Mouse (Mus musculus): ENCODE results near the gene Tnfrsf17. TPM values are rescaled to one million over a fixed set of nuclear protein-coding genes. Genes with fewer than 3 reads are reported as not detected.
"Not testable (repeated sequence)": the region's sequence is repeated elsewhere in the genome, so short reads cannot be mapped to it uniquely, and the experiment has no call there.

Tnfrsf17 gene
- total RNA-seq, 2 experiments from 2014 or later, result 0.18 TPM; not detected in 1

DNA sequence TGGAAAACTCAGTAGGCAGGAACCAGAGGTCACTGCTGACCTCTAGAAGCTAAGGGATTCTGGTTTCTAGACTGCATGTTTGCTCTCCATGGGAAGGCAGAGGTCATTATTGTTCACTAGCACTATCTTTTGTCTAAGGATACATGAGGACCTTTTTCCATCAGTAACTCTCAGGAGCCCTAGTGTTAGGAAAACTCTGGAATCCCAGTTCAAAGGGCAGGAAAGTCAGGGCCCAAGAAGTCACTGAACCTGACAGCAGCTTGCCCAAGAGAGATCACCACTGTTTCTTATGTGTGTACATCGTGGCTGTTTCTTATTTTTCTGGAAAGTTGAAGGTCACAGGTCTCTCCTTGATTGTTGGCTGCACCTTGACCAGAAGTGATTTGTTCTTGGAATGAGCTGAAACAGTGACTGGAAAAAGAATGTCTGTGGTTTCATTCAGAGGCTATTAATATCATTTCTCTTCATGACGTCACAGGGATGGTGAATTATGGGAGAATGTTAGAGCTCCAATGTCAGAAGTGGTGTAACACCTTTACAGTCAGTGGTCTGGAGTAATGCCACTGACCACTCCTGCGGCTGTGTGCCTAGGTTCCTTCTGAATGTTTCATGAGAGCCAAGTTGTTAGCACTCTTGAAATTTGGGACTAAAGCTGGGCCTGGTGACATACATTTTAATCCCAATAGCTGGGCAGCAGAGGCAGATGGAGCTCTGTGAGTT lies 16.6 kb downstream of the Tnfrsf17 start:
- ATAC-seq (ENCODE audit: poor library complexity, severe bottlenecking), result no peak

DNA sequence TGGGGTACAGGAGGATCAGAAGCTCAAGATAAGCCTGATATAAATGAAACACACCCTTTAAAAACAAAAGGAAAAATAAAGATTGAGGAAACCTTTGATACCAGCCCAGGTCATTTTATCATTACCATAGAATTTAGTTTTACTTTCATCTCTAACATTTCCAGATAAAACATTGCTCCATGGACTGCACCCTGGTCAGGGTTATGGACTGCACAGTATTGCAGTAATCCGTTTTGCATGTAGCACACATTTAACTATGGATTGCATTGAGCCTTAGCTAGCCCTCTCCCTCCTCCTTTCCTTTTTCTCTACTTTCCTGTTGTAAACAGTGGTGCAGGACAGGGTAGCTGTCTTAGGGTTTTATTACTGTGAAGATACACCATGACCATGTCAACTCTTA lies 17.4 kb downstream of the Tnfrsf17 start:
- ATAC-seq (ENCODE audit: poor library complexity, severe bottlenecking), result no peak

DNA sequence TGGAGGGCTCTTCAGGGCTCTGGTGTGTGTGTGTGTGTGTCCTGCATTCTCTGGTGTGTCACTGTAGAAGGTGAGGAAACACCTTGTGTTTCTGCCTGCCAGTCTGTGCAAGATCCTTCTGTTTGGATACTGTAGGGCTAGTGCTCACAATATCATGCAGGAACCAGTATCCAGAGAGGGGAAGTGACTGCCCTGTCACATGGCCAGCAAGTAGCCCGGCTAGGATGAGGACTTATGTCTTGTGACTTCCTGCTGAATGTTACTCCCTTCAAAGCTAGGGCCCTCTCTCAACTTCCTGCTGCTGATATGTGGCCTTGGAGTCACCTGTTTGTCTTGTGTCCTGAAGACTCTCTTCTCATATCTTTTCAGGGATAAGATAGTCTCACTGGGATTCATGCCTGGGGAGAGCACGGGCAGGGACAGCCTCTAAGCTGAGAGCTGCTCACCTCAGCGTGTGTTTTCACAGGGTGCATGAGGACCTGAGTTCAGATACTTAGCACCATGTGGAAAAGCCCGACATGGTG lies 29.7 kb downstream of the Tnfrsf17 start:
- ATAC-seq (ENCODE audit: poor library complexity, severe bottlenecking), result peak; percentile 99

DNA sequence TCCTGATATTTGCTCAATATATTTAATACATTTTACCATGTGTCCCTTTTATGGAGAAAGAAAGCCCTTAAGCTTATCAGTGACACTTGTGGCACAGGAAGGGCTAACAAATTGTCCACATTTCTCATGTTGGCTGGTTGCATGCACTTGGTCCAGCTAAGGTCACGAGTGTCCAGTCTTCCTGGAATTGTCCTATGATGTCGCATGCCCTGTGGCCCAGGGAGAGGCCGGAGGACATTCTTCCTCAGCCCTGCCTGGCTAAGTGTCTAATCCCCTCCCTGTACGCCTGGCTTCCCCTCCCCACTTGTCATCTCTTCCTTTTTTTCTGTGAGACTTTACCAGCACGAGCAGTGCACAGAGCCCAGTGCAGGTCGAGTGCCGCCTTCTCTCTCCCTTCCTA lies 38.3 kb downstream of the Tnfrsf17 start:
- ATAC-seq (ENCODE audit: poor library complexity, severe bottlenecking), result no peak

DNA sequence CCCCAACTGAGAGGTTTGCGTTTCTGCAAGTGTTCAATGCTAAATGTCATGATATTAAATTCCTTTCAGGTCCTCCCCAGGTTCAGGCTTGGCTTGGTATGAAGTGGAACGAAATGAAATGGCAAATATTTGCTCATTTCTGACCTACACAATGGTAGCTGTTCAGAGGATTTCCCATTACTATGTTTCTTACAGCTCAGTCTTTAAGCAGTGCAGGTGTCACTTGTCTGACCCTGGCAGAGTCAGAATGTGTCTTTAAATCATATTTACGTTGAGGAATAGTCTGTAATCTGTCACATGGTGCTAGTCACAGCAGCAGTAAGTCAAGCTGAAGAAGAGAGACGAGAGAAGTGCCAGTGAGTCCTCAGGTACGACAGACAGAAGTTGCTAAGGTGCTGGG lies 45.6 kb downstream of the Tnfrsf17 start:
- no peak for ATAC-seq (ENCODE audit: poor library complexity, severe bottlenecking)

DNA sequence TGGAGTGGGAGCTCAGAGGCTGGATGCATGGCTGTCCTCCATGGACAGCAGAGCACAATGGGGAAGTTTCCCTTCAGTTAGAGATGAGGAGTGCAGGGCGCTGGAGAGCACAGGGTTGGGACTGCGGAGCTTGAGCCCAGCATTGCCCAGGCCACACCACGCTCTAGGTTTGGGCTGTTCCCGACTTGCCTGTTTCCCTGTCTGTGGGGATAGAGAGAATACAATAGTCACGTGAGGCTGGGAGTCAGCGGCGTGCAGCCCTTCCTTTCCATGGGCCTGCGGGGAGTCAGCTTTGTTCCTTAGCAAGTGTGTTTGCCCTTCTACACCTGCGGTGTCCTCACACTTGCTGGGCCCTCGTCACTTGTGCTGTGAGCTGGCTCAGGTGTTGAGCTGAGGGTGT lies 46.3 kb downstream of the Tnfrsf17 start:
- ATAC-seq (ENCODE audit: poor library complexity, severe bottlenecking), result no peak

DNA sequence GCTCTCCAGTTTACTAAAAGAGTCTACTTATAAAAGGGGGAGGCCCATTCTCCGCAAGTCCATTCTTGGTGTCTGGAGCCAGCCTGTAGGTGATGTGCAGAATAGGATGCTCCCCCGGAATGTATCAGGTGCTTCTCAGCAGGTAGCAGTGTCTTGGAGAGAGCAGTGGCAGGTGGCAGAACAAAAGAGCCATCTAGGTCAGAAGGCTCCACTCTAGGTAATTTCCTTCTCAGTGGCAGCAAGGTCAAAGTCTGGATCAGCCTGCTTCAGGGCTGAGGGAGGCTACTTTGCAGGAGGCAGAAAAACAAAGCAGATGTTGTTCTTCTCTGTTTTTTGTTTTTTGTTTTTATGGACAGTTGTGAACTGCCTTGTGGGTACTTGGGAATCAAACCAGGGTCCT lies 47.0 kb downstream of the Tnfrsf17 start:
- not testable (repeated sequence) for ATAC-seq (ENCODE audit: poor library complexity, severe bottlenecking)

DNA sequence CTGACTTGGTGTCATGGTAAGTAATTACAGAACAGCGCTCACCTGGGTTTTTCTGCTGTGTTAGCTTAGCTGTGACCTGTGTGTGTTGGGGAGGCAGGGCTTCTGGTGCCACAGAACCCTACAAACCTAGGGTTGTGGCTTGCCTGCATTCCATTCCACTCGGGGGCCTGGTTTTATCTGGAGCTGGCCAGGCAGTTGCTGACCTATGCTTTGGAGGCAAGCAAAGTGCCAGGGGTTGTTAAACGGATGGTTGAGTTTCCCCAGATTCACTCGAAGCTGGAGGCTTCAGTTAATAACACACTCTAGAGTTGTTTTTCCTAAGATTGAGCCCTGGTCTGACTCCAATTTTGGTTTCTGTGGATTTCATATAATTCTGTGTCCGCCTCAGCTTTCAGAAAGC lies 52.0 kb downstream of the Tnfrsf17 start:
- no peak for ATAC-seq (ENCODE audit: poor library complexity, severe bottlenecking)

DNA sequence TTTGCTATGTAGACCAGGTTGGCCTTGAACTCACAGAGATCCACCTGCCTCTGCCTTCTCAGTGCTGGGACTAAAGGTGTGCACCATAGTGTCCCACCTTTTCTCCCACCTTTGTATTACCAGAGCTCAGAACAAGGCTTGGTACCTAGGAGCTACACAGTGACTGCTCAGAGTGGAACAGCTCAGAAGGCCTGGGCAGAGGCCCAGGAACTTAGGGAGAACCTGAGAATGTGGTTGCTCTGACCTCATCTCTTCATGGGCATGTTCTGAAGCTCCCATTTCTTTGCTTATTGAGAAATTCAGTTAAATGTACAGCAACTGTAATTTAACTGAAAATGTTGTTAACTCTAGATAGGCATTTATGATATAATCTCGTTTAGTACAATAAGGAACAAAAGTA lies 53.2 kb downstream of the Tnfrsf17 start:
- ATAC-seq (ENCODE audit: poor library complexity, severe bottlenecking), result no peak

DNA sequence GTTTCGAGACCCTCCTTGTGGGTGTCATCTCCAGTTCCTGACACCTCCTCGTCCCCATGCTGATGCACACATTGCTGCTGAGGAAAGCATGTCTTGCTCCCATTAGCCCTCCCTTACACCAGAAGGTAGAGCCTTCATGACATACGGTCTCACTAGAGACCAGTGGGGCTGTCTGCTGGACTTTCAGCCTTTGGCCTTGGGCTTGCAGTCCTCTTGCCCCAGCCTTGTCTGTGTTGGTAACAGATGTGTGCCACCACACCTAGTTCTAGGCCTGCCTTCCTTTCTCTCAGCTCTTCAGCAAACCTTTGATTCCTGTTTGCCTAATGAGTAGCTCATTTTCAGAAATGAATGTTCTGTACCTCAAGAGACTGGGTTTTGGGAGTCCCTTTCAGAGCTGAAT lies 54.8 kb downstream of the Tnfrsf17 start:
- ATAC-seq (ENCODE audit: poor library complexity, severe bottlenecking), result no peak

DNA sequence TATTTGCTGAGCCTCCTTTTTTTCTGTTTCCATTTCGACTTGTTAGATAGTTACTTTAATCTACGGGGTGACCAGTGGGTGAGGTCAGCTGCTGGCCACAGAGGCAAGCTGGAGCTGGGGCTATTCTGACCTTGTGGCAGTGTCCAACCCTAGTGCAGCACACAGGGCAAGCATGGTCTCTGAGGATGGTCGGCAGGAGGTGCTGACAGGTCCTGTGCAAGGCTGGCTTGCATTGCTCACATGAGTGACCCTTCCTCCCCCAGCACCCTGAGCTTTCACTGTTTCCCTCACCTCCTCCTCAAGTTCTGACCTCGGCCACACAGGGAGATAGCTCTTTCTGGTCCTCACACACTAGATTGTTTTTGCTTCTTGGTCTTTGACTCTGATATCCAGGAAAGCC lies 55.5 kb downstream of the Tnfrsf17 start:
- no peak for ATAC-seq (ENCODE audit: poor library complexity, severe bottlenecking)

DNA sequence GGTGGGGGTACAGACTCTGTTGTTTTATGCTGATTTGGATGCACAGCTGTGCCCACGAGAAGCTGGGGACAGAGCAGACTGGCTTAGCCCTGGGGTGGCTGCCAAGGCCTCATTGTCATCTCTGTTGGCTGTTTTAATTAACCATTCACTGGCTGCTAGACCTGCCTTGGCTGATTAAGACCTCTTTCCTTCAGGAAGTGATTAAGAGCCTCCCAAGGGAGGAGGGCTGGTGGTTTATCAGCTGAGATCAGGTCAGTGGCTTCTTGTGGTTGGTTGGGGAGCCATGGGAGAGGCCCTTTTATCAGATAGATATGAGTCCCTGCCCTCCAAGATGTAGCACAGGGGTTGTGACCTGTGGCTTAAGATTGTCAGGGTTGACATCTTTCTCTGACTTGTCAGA lies 56.0 kb downstream of the Tnfrsf17 start:
- ATAC-seq (ENCODE audit: poor library complexity, severe bottlenecking), result peak; percentile 7; the same call in 1 of the 2 replicates

Other genes with a start within 250 kb of the Tnfrsf17 start
- 102 and 108 TPM in 2 replicates for gene Litaf, start 247.7 kb upstream of the Tnfrsf17 start, total RNA-seq (2015)
- gene Litaf, start 247.7 kb upstream of the Tnfrsf17 start, total RNA-seq (2017), result 88.0 and 90.7 TPM in 2 replicates
- gene Txndc11, start 179.2 kb upstream of the Tnfrsf17 start, total RNA-seq (2015), result 29.0 and 30.3 TPM in 2 replicates
- 19.3 and 22.9 TPM in 2 replicates for gene Txndc11, start 179.2 kb upstream of the Tnfrsf17 start, total RNA-seq (2017)
- 161 and 183 TPM in 2 replicates for gene Zc3h7a, start 137.4 kb upstream of the Tnfrsf17 start, total RNA-seq (2015)
- 221 and 259 TPM in 2 replicates for gene Zc3h7a, start 137.4 kb upstream of the Tnfrsf17 start, total RNA-seq (2017)
- gene Rsl1d1, start 110.5 kb upstream of the Tnfrsf17 start, total RNA-seq (2015), result 69.4 and 88.2 TPM in 2 replicates
- 74.8 and 86.5 TPM in 2 replicates for gene Rsl1d1, start 110.5 kb upstream of the Tnfrsf17 start, total RNA-seq (2017)
- gene Gspt1, start 59.5 kb upstream of the Tnfrsf17 start, total RNA-seq (2015), result 238 and 266 TPM in 2 replicates
- gene Gspt1, start 59.5 kb upstream of the Tnfrsf17 start, total RNA-seq (2017), result 65.2 and 68.5 TPM in 2 replicates
- gene Snx29, start 9.1 kb downstream of the Tnfrsf17 start, total RNA-seq (2015), result 6.2 and 7.1 TPM in 2 replicates
- gene Snx29, start 9.1 kb downstream of the Tnfrsf17 start, total RNA-seq (2017), result 4.7 and 6.3 TPM in 2 replicates